Mouse (Mus musculus): ENCODE results near the gene Cacna1s.

The Cacna1s gene

DNA sequence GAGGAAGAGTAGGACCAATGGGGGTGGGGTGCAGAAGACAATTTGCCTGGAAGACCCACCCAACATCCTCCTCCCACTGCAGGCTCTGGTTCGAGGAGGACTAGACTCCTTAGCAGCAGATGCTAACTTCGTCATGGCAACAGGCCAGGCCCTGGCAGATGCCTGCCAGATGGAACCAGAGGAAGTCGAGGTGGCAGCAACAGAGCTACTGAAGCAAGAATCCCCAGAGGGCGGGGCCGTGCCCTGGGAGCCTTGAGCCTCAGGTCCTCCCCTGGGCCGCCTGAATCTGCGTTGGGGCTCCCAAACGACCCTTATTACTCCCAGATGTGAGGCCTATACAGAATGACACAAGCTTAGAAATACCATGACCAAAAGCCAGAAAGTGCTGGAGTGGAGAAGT lies 66.3 kb downstream of the Cacna1s start:
- no peak for DNase-seq (ENCODE audit: low spot score)

DNA sequence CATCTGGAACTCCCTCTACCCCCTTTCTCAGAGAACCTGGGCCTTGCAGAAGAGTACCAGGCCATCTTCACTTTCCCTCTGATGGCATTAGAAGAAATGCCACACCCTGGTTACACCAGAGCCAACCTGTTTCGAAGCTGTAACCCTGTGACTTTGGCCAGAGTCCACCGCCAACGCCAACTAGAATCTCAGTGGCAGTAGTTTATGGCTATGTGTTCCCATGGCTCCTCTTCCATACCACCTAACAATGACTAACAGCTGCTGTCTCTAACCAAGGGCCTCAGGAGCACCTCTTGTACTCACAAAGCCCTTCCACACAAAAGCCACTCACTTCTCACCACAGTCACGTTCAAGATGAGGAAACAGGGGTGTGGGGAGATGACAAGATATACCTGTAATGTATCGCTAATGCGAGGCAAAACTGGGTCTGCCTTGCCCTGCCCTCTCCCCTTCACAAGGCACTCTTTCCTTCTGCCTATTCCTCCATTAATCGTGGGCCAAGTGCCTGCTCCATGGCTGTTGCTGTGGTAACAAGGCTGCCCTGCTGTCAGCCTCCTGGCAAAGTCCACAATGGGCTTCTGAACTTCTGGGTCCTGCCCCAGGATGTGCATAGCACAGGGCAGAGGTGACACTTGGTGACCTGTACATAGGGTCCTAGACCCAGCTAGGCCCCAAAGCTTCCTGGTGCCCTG lies 67.2 kb downstream of the Cacna1s start:
- no peak for DNase-seq (ENCODE audit: low spot score)

DNA sequence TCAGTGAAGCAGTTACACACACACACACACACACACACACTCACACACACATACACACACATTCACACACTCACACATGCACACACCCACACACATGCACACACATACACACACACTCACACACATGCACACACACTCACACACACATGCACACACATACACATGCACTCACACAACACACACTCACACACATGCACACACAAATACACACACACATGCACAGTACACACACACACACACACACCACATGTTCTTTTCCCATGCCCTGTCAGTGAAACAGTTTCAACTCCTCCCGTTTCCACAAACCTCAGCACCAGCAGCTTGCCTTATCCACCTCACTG lies 67.7 kb downstream of the Cacna1s start:
- no peak for DNase-seq (ENCODE audit: low spot score)

DNA sequence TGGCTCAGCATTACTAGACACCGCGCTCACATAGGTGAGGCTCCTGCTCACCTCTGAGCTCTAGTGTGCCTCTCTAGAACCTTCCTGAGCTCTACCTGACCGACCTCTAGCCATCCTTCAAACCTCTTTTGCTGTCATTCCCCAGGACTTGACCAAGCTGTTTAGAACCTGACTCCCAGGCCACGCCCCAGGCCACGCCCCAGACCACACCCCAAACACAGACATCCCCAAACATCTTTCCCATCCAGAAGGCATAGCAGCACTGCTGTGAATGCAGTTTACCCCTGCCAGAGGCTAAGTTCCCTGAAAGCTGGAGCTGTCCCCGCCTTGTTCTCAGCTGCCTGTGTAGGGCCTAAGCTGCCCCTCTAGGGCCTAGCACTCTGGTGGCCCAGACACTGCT lies 68.2 kb downstream of the Cacna1s start:
- DNase-seq (ENCODE audit: low spot score): no peak

DNA sequence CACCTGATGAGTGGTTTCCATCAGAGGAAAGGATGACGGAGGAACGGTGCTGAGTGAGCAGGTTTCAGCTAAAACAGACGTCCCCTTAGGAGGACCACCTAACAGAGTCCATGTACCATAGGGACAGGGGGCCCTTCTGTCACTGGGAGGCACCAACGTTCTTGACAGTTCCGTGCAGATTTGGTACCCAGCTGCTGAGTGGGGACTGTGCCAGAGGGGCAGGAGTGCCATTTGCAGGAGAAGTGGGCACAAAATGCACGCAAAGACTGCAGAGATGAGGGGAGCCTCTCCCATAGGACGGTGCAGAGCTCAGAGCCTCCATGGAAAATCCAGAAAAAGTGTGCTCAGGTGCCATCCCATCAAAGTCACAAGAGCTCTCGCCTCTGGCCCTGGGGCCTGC lies 69.5 kb downstream of the Cacna1s start:
- DNase-seq (ENCODE audit: low spot score): no peak

DNA sequence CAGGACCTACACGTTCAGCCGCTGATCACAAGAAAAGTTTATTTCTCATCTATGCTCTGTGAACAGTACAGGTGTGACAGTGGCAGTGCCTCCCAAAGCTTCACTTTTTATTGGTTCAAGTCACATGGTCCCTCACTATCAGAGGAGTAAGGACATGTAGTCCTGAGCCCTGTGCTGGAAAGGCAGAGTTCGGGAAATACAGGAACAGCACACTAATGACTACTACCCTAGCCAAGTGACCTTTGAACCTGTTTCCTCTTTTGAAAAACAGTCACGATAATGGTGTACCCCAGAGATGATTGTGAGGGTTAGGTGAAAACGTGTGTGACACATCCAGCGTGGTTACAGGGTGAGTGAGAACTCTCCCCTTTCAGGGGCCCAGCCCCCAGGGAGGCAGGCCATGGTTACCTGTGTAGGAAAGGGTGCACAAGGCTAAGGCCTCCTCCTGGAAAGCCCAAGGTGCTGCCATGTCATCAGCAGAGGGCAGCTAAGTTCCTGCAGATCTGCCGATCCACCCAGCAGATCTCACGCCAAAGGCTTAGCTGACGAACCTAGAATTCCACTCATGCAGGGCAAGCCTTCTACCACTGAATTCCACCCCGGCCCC lies 73.7 kb downstream of the Cacna1s start:
- no peak for DNase-seq (ENCODE audit: low spot score)

DNA sequence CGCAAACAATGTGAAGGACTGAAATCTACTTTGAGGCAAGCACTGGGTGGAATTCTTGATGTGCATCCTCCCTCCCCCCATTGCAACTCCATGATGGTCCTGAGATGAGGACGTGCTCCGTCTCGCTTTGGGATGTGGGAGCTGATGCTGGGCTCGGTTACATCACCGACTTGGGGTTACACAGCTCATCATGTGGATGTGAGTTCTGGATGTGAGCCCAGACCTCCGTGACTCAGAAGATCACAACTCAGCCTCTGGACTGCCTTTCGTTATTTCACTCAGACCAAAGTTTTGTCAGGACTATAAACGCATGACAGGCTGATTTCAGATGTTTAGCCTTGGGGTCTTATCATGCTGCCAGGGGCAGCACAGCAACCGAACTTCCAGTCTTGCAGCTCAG lies 74.3 kb downstream of the Cacna1s start:
- DNase-seq (ENCODE audit: low spot score): no peak

DNA sequence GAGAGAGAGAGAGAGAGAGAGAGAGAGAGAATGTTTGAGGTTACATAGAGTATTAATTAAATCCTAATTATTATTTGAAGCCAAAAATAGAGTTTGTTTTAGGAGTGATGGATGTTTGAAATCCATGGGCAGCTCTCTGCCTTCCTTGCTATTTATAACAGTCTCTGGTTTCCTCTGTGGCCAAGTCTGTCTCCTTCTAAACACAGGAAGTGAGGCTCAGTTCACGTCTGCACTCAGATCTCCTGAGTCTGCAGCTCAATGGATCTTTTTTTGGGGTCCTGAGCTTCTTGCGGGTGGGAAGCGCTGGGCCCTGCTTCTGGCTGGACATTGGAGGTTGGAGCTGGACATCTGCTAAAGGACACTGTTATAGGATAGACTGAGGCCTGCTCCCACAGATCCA lies 75.3 kb downstream of the Cacna1s start:
- no peak for DNase-seq (ENCODE audit: low spot score)

DNA sequence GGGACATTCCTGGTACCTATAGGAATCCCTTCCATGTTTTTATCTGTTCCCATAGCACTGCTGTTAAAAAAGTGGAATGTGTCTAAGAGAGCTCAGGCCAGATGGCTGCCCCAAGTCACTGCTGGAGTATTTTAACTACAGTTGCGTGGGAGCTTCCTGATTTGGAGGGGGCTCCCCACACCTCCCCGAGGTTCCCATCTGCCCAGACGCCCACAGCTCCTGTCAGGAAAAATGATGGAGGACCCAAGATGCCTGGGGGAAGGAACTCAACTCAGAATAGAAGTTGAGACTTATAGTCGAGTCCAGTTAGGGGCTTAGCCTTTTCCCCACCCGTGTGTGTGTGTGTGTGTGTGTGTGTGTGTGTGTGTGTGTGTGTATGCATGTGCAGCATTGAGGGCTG lies 75.9 kb downstream of the Cacna1s start:
- DNase-seq (ENCODE audit: low spot score): no peak

DNA sequence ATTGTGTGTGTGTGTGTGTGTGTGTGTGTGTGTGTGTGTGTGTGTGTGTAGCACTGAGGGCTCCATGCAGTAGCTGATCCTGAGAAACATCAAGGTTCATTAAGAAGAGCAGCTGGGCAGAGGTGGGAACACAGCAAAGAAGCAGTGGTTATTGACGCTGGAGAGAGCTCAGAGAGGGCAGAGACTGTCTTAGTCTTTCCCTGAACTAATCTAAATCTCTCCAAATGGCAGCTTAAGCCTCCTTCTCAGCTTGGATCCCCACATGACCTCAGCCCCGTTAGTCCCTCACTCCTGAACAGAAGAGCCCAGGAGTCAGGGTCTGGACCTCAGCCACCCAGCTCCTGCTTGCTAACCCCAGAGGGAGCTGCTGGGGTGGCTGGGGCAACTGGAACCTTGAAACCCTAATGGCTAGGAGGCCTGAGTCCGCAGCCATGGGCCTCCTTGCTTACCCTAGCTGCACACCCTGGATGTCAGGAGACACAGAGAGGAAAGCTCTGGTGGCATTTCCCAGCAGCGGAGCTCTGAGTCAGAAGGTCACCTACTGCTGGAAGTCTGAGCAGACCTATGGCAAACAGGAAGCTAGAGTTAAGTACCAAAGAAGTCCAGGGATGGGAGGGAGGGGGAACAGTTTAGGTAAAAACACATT lies 76.5 kb downstream of the Cacna1s start:
- no peak for DNase-seq (ENCODE audit: low spot score)

DNA sequence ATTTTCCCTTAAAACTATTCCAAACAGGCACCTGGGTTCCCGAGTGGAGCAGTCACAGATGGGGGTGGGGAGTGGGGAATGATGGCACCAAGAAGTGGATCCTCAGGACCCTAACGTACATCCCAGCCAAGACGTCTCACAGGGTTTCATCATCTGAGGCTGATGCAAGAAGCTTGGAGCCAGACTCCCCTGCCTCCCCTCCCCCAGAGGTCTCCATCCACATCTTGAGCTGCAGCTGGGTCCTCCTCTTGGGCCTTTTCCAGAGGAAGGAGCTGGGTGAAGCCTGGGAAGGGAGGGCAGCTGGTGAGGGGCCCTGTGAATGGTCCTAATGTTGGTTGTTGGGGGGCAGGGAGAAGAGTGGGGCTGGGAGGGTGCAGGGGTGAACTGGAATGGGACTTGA lies 77.6 kb downstream of the Cacna1s start:
- DNase-seq (ENCODE audit: low spot score): no peak

DNA sequence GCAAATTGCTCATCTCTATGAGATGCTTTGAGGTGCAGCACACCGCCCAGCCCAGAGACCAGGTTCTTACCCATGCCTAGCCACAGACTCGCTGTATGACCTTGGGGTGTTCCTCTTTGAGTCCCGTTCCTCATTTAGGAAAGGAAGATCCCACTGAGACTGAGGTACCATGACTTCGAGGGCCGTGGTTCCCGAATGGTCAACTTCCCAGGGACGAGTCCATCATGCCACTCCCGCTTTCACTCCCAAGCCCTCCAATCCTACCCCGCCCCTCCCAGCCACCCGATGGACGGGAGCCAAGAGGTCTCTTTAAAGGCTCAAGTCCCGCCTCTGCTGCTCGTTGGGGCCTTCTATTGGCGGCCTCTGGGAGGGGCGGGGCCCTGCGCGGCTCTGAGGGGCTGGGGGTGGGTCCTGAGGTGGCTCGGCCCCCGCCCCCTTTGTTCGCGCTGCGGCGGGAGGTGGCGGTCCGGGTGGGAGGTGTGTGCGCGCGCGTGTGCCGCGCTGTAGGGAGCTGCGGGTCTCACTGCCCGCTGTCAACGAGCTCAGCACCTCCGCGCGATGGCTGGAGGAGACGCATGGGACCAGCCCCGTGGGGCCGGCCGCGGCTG lies 78.5 kb downstream of the Cacna1s start, which contains the start of gene Kif21b:
Kif21b (plus strand) TSS at position 439 of the 608 bp plus-strand sequence.
- peak; percentile 83 for DNase-seq (ENCODE audit: low spot score)

DNA sequence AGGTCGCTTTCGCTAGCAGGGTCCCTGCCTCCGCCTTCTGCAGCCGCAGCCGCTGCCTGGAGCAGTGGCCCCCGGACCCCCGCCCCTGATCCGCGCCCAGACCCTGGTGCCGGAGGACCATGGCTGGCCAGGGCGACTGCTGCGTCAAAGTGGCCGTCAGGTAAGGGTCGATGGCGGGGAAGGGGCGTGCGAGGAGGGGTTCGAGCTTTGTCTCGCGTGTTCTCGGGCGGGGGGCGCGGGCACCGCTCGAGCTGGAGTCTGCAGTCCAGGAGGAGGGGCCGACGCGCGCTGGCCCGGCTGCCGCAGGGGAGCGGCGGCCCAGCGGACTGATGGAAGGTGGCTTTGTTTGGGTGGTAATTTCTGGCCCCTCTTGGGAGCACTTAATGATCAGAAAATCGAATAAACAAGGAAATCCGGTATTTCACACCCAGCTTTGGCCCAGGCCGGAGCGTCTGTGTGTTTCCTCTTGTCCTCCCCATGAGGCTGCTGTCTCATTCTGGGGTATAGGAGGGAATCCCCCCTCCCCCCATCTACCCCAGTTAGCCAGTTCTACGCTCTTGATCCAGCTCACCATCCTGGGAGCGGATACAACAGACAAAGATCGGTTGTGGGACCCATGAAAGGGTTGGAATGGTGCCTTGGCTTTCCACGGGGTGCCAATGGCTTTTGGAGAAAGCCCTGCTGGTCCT lies 79.2 kb downstream of the Cacna1s start:
- no peak for DNase-seq (ENCODE audit: low spot score)

DNA sequence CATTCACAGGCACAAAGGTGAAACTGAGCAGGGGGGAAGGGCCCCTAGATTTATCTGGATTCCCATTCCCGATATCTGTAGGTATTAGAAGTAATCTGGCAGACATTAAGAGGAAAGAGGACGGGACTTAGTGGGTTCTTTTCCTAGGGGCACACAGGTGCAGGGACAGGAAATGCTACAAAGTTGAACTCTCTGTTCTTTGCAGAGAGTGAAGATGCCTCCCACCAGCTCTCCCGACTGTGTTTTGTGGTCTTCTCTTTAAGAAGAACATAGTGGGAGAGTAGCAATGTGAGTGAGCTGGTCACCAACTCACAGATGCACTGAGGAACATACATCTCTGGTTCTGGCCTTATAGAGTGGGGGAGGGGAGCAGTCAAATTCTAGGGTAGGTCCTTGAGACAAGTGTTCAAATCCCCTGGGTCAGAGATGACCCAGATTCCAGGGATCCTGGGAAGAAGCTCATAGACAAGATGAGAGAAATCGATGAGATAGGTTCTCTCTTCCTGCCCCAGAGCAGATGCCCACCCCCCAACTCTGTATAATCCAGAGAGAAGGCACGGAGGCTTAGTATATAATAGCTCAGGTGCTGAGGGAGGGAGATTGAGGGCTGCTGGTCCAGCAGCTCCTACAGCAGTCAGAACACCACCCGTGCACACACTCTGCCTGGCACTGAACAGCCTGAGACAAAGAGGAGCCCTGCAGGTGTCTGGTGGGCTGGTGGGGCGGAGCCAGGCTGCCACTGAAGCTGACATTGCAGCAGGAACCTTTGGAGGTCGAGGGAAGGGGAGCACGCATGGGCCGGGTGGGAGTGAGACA lies 80.0 kb downstream of the Cacna1s start:
- DNase-seq (ENCODE audit: low spot score): no peak

DNA sequence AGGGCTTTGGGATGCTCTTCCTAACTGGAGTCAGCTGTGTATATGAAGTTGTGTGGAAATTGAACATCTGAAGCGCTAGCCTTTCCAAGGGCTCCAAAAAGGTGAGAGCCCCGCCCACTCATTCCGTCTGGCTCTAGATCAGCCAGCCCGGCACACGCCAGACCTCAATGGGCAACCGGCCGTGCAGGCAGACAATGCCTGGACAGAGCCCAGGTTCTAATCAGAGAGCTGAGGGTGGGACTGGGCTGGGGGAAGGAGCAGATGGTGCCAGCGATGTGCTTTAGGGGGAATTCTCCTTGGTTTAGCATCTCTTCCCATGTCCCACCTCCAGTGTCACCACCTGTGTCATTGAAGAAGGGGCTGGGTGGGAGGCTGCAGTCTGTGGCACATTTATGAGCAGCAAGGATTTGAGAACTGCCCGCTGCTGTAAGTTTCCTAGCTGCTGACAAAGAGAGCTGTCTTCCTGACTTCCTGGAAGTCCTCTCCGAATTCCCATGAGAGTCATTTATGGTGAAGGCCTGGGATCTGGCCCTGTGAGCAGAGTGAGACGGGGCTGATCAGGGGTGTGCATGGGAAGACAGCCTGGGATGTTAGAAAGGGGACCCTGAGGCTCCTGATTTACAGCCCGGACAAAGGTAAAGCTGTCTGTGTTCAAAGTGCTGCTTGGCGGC lies 81.2 kb downstream of the Cacna1s start:
- no peak for DNase-seq (ENCODE audit: low spot score)

DNA sequence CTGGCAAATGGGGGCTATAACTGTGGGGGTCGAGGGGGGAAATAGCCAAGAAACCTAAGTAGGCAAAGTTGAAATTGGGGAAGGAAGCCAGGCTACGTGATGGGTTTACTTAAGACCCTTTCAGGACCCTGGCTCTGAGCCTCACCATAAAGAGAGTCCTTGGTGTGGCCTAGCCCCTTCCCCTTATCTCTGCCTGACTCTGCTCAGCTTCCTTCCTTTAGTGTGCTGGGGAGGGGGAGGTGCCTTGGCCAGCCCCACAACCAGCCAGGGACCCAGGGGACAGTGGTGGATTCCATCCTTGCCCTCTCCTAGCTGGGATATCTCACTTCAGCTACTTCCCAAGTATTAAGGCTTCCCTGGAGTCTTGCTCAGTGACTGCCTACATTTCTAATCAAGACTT lies 82.0 kb downstream of the Cacna1s start:
- DNase-seq (ENCODE audit: low spot score): no peak

DNA sequence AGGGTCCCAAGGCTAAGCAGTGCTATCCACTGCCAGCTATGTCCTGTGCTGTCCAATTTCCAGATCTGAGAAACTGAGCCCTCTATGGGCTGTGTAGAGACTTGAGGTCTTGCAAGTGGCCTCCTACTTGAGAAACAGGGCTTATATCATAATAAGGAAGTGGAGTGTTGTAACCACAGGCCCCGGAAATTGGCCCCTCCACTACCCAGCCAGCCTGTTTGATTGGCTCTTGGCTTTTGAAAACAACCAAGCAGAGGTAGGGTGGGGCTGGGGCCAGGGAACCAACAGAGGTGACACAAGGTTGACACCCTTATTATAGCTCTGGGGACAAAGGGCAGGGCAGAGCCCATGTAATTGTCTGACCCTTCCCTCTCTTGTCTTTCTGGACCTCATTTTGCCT lies 82.5 kb downstream of the Cacna1s start:
- no peak for DNase-seq (ENCODE audit: low spot score)

DNA sequence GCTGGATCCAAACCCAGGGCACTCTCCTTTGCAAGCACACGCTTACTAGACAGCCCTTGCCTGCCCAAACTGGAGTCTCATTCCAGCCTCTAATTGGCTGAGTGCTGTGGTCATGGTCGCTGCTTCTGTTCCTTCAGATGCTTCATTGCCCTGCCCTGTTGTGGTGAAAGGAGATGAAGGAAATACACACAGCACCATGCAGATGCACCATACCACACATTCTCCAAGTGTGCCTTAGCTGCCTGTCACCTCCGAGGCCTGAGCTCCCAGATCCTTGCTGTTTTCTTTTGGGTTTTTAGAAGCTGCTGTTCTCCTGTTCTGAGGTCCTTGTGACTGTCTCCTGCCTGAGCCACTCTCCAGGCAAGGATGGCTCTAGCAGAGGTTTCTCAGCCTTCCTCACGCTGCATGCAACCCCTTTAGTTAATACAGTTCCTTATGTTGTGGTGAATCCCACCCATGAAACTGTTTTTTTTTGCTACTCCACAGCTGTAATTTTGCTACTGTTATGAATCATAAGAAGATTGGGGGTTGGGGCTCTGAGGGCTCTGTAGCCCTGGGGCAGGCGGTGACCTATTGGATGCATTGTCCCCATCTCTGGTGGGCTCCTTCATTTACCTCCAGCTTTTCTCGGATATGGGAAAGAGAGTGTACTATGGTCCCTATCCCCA lies 83.4 kb downstream of the Cacna1s start:
- DNase-seq (ENCODE audit: low spot score): no peak

DNA sequence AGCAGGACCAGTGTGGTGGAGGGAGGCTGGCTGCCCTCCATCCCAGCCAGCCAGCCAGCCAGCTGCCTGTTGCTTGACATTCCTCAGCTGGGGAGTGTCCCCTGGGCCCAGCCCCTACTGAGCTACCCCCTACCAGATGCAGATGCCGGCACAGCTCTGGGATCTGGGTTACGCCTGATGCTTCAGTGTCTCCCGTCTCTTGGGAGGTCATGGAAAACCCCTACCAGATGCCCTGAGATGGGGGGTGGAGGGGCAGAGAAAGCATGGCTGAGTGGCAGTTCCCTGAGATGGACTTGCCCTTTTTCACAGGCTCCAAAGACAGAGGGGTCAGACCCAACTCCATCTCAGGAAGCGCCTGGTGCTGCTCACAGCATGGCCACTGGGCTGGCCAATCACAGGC lies 84.0 kb downstream of the Cacna1s start:
- DNase-seq (ENCODE audit: low spot score): no peak

DNA sequence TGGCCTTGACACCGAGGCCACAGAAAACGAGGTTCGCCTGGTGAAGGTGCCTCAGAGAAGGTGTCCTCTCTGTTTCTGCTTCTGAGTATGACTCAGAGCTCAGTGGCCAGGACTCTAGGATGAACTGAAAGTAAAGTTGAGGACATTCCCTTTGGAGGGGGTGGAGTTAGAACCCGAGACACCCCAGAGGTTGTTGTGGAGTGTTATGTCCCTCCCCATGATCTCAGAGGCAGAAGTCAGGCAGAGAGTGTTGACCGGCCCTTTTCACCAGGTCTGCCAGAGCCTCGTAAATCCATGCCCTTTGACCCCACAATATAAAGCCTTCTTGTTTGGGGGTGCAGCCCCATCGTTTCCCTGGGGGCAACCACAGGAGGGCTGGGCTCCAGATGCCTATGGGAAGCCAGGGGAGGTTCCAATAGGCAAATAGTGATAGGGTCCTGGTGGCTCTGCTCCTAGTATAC lies 84.6 kb downstream of the Cacna1s start:
- DNase-seq (ENCODE audit: low spot score): no peak

DNA sequence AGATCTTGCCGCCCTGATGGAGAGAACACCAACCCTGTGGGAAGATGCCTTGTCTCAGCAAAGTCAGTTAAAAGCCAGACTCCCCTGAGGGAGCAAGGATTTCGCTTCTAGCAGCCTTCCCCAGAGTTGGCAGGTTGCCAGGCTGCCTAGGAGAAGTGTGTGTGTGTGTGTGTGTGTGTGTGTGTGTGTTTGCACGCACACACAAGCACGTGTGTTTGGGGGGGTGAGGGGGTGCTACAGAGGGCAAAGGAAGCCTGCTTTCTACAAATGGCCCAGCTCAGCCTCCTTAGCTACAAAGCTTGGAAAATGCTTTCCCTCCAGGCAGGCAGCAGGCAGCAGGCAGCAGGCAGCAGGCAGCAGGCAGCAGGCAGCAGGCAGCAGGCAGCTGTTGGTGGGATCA lies 85.0 kb downstream of the Cacna1s start:
- no peak for DNase-seq (ENCODE audit: low spot score)
